Mouse (Mus musculus) testis, postnatal 14 days (tissue): ENCODE results near the gene Elk4.

Experiments used
- DNase-seq: peaks from one replicate; pipeline ENCODE4 v3.0.0; 2021; ENCODE audit warnings: low spot score

Elk4 gene

GRCm38 (mm10) chr1:131987432-131987831 is 20.0 kb upstream of the Elk4 start:
- DNase-seq, result no peak

GRCm38 (mm10) chr1:131989476-131989875 is 17.9 kb upstream of the Elk4 start:
- DNase-seq, result no peak

- no peak for DNase-seq
Measured at GRCm38 (mm10) chr1:131990083-131990760, 17.2 kb upstream of the Elk4 start.

GRCm38 (mm10) chr1:131992561-131993001 is 14.8 kb upstream of the Elk4 start:
- no peak for DNase-seq

GRCm38 (mm10) chr1:131993169-131994040 is 14.0 kb upstream of the Elk4 start:
- peak; percentile 55 for DNase-seq

- no peak for DNase-seq
Measured at GRCm38 (mm10) chr1:131995062-131995461, 12.3 kb upstream of the Elk4 start.

- no peak for DNase-seq
Measured at GRCm38 (mm10) chr1:132000506-132000905, 6.9 kb upstream of the Elk4 start.

GRCm38 (mm10) chr1:132001880-132002330 is 5.5 kb upstream of the Elk4 start:
- no peak for DNase-seq

- DNase-seq, result no peak
Measured at GRCm38 (mm10) chr1:132003111-132003510, 4.3 kb upstream of the Elk4 start.

- no peak for DNase-seq
Measured at GRCm38 (mm10) chr1:132003817-132004216, 3.6 kb upstream of the Elk4 start.

GRCm38 (mm10) chr1:132004574-132005180 is 2.7 kb upstream of the Elk4 start:
- DNase-seq, result no peak

- DNase-seq, result no peak
Measured at GRCm38 (mm10) chr1:132005466-132005865, 1.9 kb upstream of the Elk4 start.

- no peak for DNase-seq
Measured at GRCm38 (mm10) chr1:132006046-132006445, 1.4 kb upstream of the Elk4 start.

GRCm38 (mm10) chr1:132006721-132007120 is 686 bp upstream of the Elk4 start:
- no peak for DNase-seq

GRCm38 (mm10) chr1:132007828-132008827 is 721 bp downstream of the Elk4 start:
- DNase-seq, result peak; percentile 89

GRCm38 (mm10) chr1:132008881-132009644 is 1.7 kb downstream of the Elk4 start:
- DNase-seq, result no peak

GRCm38 (mm10) chr1:132010632-132011501 is 3.5 kb downstream of the Elk4 start:
- no peak for DNase-seq

- no peak for DNase-seq
Measured at GRCm38 (mm10) chr1:132011785-132012184, 4.4 kb downstream of the Elk4 start.

GRCm38 (mm10) chr1:132012861-132013260 is 5.5 kb downstream of the Elk4 start:
- DNase-seq, result no peak

GRCm38 (mm10) chr1:132014800-132015199 is 7.4 kb downstream of the Elk4 start:
- no peak for DNase-seq
